Mouse (Mus musculus) inflammation-experienced regulatory T-cells, adult 6 months (primary cell): ENCODE data around the gene Gpsm2. TPM values are rescaled to one million over a fixed set of nuclear protein-coding genes. Genes with fewer than 3 reads are reported as not detected.
A peak's percentile ranks its signal among the peaks of the same experiment; 100 is the strongest.
"Not testable (repeated sequence)": the region's sequence is repeated elsewhere in the genome, so short reads cannot be mapped to it uniquely, and the experiment has no call there.

Source experiments
- ATAC-seq: one replicate; pipeline ENCODE4 v1.8.0; 2017
- polyA plus RNA-seq, 3 experiments: library from polyadenylated mRNA; unstranded; fragments of 100-300 nt; shearing (Covaris generic); gene quantifications; one replicate each; pipeline ENCODE4 v1.2.1; 2017

Gene Gpsm2
- polyA plus RNA-seq, 3 experiments from 2014 or later = 2.0 to 11.4 (median 6.5) TPM

DNA sequence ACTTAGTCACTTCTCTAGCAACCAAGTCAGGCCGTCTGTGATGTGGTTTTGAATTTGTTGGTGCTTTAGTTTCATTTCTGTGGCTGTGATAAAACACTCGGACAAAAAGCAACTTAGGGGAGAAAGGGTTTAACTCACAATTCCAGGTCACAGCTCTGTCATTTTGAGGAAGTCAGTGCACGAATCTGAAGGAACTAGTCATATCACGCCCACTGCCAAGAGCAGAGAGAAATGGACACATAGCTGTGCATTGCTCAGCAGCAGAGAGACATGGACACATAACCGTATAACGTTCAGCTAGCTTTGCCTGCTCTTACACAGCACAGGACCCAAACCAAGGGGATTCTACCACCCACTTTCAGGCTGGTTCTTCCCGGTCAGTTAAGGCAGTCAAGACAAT lies 4.3 kb upstream of the Gpsm2 start:
- no peak for ATAC-seq

- ATAC-seq = peak; percentile 12
Observed at GRCm38 (mm10) chr3:108721076-108721991, 775 bp downstream of the Gpsm2 start.

DNA sequence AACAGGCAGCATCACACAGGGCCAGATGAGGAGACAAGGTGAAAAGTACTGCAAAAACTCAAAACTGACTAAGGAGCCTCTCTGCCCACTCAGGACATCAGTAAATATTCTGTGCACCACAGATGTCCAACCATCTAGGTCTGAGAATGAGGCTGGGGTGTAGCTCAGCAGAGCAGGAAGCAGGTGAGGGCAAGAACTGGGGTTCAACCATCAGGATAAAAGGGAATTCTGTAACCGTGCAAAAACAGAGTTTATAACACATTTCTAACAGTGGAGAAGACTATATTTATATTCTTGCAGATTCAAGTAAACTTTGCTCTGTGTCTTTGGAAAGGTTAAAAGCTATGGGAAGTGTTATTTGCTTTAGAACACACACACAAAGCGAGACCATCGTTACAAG lies 2.3 kb downstream of the Gpsm2 start:
- no peak for ATAC-seq

- ATAC-seq = no peak
Observed at GRCm38 (mm10) chr3:108719357-108719756, 2.8 kb downstream of the Gpsm2 start.

DNA sequence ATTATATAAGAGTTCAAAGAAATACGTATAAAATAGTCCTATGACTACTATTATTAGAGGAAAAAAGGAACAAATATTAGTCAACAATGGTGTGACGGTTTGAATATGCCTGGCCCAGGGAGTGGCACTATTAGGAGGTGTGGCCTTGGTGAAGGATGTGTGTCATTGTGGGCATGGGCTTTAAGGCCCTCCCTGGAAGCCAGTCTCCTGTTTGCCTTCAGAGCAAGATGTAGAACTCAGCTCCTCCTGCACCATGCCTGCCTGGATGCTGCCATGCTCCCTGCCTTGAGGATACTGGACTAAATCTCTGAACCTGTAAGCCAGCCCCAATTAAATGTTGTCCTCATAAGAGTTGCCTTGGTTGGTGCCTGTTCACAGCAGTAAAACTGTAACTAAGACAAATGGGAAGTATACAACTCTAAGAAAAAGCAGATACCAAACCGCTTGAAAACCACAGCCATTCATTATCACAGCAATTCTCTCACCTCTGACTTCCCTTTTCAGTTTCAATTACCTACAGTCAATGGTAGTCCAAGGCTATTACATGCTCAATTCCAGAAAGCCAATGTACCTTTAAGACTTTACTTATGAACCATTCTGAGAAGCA lies 4.1 kb downstream of the Gpsm2 start:
- no peak for ATAC-seq

- ATAC-seq = no peak
Observed at GRCm38 (mm10) chr3:108714837-108715236, 7.3 kb downstream of the Gpsm2 start.

DNA sequence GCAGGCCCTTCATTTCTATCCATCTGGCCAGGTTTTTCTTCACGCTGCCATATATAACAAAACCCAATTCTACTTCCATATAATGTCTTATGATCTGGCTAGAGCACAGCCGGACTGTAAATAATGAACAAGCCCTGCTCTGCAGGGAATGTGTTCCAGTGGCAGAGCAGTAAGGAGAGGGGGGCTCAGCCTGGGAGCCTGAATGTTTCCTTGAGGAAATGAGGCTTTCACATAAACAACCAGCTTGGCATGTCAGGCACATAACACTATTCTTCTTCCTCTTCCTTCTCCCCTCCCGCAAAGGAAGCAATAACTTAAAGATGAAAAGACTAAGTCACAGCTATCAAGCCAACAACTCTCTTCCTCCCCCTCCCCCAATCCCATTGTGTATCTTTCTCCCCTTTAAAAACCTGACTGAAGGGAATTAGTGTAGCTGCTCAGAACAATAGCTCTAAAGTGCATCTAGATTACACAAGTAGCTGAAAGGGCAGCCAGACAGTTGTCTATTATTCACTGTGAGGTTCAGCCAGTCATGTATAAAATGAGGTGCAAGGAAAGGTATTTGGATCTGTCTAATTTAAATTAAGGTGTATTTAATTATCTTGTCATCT lies 8.9 kb downstream of the Gpsm2 start:
- ATAC-seq = no peak

DNA sequence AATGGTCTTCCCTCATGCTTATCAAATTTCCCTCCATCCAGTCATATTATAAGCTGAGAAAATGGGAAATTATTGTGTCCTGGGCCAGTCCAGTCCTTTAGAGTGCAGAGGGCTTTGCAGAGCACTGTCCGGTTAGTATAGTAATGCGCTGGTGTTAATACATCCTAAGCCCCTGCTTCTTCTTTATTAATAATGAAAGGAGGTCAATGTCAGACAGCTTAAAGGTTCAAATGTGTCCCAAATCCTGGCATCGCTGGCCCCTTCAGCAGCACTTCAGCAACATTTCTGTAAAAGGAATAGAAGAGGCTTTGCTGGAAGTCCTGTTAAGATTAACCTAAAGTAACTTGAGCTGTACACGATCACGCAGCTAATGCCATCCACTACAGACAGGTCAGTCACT lies 10.8 kb downstream of the Gpsm2 start:
- ATAC-seq = no peak

- no peak for ATAC-seq
Observed at GRCm38 (mm10) chr3:108702789-108703188, 19.3 kb downstream of the Gpsm2 start.

GRCm38 (mm10) chr3:108701256-108701655 lies 20.9 kb downstream of the Gpsm2 start:
- no peak for ATAC-seq

GRCm38 (mm10) chr3:108699786-108700185 lies 22.3 kb downstream of the Gpsm2 start:
- no peak for ATAC-seq

DNA sequence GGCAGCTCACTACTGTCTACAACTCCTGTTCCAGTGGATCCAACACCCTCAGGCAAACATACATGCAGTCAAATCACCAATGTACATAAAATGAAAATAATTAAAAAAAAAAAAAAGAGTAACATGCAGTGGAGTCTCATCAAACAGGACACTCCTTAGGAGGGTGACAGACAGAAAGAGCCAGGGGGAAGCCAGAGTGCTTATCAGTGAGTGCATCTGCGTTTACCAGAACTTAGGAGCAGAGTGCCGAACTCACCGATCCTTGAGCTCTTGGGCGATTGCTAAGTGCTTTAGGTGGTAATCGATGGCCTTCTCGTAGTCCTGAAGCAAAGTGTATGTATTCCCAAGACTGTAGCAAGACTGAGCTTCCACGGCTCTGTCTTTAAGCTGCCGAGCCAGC lies 23.4 kb downstream of the Gpsm2 start:
- no peak for ATAC-seq

DNA sequence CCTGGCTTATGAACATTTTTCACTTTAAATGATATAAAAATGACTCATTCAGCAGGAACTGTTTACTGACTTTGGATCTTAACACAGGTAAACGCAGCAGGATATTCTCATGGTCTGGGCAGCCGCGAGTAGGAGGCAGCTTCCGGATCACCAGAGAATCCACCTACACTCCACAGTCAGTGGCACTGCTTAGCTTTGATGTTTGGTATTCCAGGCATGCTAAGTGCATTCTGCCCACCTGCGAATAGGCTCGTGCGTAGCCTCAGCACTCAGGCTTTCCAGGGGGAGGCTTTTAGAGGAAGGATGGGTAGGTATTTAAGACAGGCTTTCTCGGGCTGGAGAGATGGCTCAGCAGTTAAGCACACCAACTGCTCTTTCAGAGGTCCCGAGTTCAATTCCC lies 27.8 kb downstream of the Gpsm2 start:
- no peak for ATAC-seq

DNA sequence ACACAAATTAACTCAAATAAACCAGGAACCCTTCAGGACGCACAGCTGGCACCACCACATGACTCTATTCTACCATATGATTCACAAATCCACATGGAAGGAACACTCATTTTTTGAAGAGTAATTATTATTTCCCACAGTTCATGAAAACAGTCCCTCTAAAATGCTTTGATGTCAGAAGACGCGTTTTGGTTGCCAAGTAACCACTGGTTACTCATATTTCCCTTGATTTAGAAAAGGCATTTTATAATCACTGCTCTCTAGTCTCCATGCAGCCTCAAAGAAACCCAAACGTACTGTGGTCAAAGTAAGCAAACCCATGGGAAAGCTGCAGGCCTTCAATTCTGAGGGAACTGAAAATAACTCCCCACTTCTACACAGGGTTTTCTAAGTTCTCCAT lies 32.1 kb downstream of the Gpsm2 start:
- no peak for ATAC-seq

- no peak for ATAC-seq
Observed at GRCm38 (mm10) chr3:108689446-108689845, 32.7 kb downstream of the Gpsm2 start.

DNA sequence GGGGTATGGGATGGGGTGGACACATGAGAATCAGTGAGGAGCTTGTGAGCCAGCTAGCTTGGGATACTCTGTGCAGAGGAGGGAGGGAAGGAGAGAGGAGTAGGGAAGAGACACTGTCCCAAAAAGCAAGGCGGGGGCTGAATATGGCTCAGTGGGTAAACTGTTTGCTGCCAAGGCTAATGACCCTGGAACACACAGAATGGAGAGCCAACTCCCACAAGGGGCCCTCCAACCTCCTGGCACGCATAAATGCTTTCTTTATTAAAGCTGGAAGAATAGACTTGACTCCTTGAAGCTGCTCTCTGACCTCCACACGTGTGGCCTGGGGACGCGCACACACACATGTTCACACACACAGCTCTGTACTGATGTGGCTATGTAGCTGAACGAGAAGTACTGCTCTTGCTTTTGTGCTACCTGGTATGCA lies 33.1 kb downstream of the Gpsm2 start:
- no peak for ATAC-seq

DNA sequence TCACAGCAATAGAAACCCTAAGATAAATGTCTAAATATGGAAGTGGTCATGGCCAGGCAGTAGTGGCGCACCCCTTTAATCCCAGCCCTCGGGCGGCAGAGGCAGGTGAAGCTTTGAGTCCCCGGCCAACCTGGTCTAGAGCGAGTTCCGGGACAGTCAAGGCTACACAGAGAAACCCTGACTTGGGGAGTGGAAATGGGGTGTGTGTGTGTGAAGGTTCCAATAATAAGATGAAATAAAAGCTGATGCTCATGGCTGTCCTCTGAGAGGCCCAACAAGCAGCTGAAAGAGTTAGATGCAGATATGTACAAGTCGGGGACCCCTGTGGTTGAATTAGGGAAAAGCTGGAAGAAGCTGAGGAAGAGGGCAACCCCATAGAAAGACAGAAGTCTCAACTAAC lies 36.4 kb downstream of the Gpsm2 start:
- ATAC-seq = no peak

- ATAC-seq = not testable (repeated sequence)
Observed at GRCm38 (mm10) chr3:108683597-108683996, 38.5 kb downstream of the Gpsm2 start.

DNA sequence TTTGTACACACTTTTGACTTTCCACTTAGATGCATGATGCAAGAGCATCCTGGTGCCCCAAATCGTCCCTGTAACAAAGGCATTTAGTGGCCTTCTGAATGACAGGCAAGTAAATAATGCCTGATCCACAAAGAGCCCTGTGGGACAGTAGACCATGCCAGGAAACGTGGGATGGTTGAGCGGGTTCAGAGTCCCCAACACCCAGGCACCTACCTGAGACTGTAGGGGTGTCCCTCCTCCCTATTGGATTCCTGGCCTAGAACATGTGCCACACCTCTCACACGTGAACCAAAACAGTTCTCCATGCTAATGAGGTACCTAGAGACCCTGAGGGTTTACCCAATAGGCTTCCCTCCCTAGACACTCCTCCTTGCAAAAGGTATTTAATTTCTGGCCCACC lies 41.1 kb downstream of the Gpsm2 start:
- ATAC-seq = no peak

DNA sequence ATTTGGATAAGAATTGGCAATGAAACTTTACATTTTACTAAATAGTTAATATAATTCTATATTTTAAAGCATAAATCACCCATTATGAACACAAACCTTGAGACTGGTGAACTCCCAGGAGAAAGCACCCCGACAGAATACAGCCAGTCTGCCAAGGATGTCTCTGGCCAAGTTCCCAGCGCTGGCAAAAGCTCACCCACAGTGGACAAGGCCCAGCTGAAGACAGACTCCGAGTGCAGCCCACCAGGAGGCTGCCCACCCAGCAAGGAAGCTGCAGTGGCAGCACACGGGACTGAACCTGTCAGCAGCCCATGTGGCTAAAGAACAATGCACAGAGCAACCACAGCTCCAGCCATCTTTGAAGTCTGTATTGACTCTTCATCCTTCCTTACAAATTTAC lies 45.5 kb downstream of the Gpsm2 start:
- no peak for ATAC-seq

DNA sequence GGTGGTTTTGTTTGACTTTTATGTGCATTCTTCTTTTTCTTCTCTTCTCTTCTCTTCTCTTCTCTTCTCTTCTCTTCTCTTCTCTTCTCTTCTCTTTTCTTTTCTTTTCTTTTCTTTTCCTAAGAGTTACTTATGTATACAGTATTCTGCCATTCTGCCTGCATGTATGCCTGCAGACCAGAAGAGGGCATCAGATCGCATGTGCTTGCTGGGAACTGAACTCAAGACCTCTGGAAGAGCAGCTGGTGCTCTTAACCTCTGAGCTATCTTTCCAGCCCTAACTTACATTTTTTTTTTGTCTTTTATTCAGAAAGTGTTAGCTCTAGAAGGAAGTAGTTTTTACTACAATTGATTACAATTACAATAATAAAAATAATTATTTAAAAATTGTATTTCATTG lies 61.2 kb downstream of the Gpsm2 start:
- no peak for ATAC-seq

DNA sequence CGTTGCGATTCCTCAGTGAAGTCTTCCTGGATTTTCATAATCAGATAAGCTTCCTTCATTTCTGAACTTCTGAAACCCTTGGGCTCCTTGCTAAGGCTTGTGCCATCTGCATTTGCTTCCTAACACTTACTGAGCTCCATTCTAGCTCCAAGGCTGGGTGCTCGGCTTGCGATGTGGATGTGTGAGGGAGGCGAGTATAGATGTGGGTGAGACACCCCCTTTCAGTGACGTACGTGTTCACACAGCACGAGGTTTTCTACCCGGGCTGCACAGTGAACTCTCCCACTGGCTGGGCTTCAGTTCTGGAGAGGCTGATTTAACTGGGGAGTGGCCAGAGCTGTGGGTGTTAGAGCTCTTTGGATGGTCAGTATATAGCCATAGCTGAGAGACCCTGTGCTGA lies 63.5 kb downstream of the Gpsm2 start:
- ATAC-seq = no peak

DNA sequence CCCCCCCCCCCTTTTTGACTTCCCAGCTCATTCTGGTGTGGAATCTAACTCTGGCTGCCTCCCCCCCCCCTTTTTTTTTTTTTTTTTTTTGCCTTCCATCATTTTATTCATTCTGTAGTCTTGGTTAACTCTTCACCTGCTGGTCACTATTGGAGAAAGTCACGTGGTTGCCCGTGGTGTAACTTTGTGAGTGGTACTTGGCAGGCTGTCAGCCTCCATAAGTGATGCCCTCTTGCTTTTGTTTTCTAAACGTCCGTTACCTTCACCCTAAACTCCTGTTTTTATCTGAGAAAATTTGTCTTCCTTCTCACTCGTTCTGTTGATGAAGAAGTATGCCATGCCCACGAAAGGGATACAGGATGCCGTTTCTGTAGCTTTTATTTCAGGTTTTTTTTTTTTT lies 66.6 kb downstream of the Gpsm2 start:
- no peak for ATAC-seq

DNA sequence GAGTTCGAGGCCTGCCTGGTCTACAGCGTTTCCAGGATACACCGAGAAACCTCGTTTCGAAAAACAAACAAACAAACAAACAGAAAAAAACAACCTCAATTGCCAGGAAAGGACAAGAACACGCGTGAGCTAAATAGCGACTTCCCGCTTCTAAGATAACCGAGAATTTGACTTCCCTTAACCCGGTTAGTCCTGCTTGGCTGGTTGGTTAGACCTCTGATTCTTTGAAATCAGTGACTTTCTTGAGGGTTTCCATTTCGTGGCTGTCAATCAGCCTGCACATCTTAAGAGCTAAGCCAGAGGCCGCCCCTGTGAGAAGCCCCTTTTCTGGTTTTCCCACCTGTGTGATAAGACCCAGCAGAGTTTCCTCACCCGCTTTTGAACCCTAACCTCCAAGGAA lies 67.5 kb downstream of the Gpsm2 start:
- ATAC-seq = no peak
